In the genomic region with DNA sequence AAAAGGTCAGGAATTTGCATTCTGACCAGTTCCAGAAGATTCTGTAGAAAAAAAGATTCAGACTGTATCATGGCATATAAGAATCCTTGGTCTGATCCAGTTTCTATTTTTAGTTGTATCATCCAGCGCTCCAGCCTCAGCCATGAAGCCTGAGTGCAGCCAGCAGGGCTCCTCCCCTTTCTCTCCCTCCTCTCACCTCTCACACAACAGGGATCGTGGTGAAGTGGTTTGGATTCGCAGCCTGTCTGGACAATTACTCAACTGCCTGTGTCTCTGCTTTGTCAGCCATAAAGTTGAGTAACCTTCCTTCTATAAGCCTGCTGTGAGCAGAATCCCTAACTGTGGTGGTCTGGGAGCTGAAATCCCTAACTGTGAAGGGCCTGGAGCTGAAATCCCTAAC, we compare ENCODE assay signal across 9 mouse cellular contexts.
DNase-seq lines count a peak whose midpoint lies in the region; ATAC-seq and TF ChIP-seq lines count a peak whose summit lies in the region.
"Had no signal": no experiment of that assay in that cellular context is flagged by ENCODE, and none has a peak within 500 bp of the region (broad histone marks: within the 10 kb centered on the region; RNA-seq: fewer than 3 reads in every experiment).

No protein-coding gene starts in this region.

- H3K36me3 ChIP-seq in intestine, postnatal 0 days (ENCODE audit: control insufficient read depth, insufficient read depth), result no peaks in the 10 kb centered on the region
- H3K36me3 ChIP-seq in midbrain, embryonic 13.5 days, result no peaks in the 10 kb centered on the region

- no peaks in the 10 kb centered on the region for H3K9me3 ChIP-seq in intestine, postnatal 0 days (ENCODE audit: control insufficient read depth)
- H3K9me3 ChIP-seq in midbrain, embryonic 13.5 days, result no peaks in the 10 kb centered on the region

- H3K9ac ChIP-seq in intestine, postnatal 0 days (ENCODE audit: low read depth, low read length), result no peak overlapping the region
- no peak overlapping the region for H3K9ac ChIP-seq in midbrain, embryonic 13.5 days (replicated peaks)

- TF ChIP-seq CTCF in intestine, postnatal 0 days (IDR thresholded peaks at IDR 0.05; ENCODE audit: low read depth), result no peak
- no peak for TF ChIP-seq CTCF in left cerebral cortex, adult 2 months (IDR thresholded peaks at IDR 0.05)

- H3K4me1 ChIP-seq in intestine, postnatal 0 days (replicated peaks; ENCODE audit: control insufficient read depth, insufficient read depth, low read length), result no peaks in the 10 kb centered on the region
- peaks cover 21% of the 10 kb centered on the region for H3K4me1 ChIP-seq in midbrain, embryonic 13.5 days (replicated peaks)

- 10% methylated on average over 3 of the region's 3 CpGs for WGBS in intestine, postnatal 0 days
- 6% methylated on average over 3 of the region's 3 CpGs for whole genome bisulfite sequencing in midbrain, embryonic 13.5 days

- intact Hi-C loops in left cerebral cortex, adult 2 months (cut with DNase I), result no loop called here
- intact Hi-C loops in left cerebral cortex, postnatal 36 days (cut with DNase I), result no loop called here

- no peaks in the 10 kb centered on the region for H3K27me3 ChIP-seq in intestine, postnatal 0 days (replicated peaks; ENCODE audit: control insufficient read depth, insufficient read depth, low read length)
- no peaks in the 10 kb centered on the region for H3K27me3 ChIP-seq in midbrain, embryonic 13.5 days

- H3K27ac ChIP-seq in intestine, postnatal 0 days (ENCODE audit: low read depth, low read length), result no peak overlapping the region
- no peak overlapping the region for H3K27ac ChIP-seq in midbrain, embryonic 13.5 days
- H3K27ac ChIP-seq in left cerebral cortex, adult 2 months, result no peak overlapping the region

- H3K4me2 ChIP-seq in intestine, postnatal 0 days (replicated peaks; ENCODE audit: low read depth), result no peak overlapping the region
- H3K4me2 ChIP-seq in midbrain, embryonic 13.5 days (replicated peaks), result no peak overlapping the region

- DNase-seq in 416B (ENCODE audit: low read depth), result peak; percentile 50
- peak; percentile 44 for DNase-seq in adrenal gland, postnatal 25 days
- no peak for DNase-seq in left cerebral cortex, adult 2 months (ENCODE audit: extremely low spot score in 1 of 2, low spot score in 2 of 2)
- no peak for DNase-seq in thymus, postnatal 36 days
- no peak for DNase-seq in left cerebral cortex, postnatal 36 days (ENCODE audit: low spot score in 2 of 2)

- peak; percentile 81 for ATAC-seq in granulocyte monocyte progenitor cell, adult 5-6 weeks (replicated peaks; ENCODE audit: poor library complexity, severe bottlenecking)
- 0 out of 2 replicates have a peak, but pooled peaks have one; percentile 28 for ATAC-seq in intestine, postnatal 0 days
- peak; percentile 71 for ATAC-seq in midbrain, embryonic 13.5 days

- H3K4me3 ChIP-seq in intestine, postnatal 0 days (ENCODE audit: low read depth, low read length), result no peak overlapping the region
- H3K4me3 ChIP-seq in midbrain, embryonic 13.5 days (replicated peaks), result no peak overlapping the region
- H3K4me3 ChIP-seq in left cerebral cortex, adult 2 months, result no peak overlapping the region
- H3K4me3 ChIP-seq: megakaryocyte, embryonic 14.5 days had no signal

Comparison
In these comparisons a context has a peak if more than half of its experiments do, and no peak if none do; other contexts are left out.
1. DNase-seq: peak in 416B (single experiment) and adrenal gland, postnatal 25 days (single experiment); none in left cerebral cortex, adult 2 months (0 of 2), thymus, postnatal 36 days (0 of 2) and left cerebral cortex, postnatal 36 days (0 of 2).
2. ATAC-seq: peak in every context shown above with its lines; median percentile 81 in granulocyte monocyte progenitor cell, adult 5-6 weeks; 71 in midbrain, embryonic 13.5 days; 28 in intestine, postnatal 0 days.